Mouse (Mus musculus) c-Kit-positive CD71-positive TER-119-positive erythroid progenitor cells, embryonic 14.5 days (primary cell): ENCODE results near the gene Herpud1.
A peak's percentile ranks its signal among the peaks of the same experiment; 100 is the strongest.

ENCODE experiments used
- DNase-seq: peaks from one replicate; pipeline ENCODE4 v3.0.0-alpha.2; 2013; ENCODE audit warnings: low spot score

The Herpud1 gene

GRCm38 (mm10) chr8:94386214-94387026 is at the start of gene Herpud1:
Gene Herpud1 (plus strand): TSS chr8:94386438.
- DNase-seq = peak; percentile 95

DNA sequence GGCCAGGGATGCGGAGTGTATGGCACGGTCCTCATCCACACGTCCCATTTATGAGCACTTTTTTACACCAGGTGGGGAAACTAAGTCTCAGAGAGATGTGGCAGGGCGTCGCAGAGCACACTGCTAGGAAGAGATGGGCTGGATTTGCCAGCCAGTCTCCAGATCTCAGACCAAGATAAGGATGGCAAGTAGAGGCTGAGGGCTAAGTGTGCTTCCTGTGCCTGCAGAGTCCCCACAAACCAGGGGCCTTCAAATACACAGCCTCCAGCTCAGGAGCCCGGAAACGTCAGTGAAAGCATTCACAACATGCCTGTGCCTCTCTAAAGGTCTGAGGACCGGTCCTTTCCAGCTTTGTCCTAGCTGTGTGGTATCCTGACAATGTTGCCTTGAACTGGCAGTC is 48.7 kb upstream of the Herpud1 start:
- no peak for DNase-seq

- no peak for DNase-seq
Observed at GRCm38 (mm10) chr8:94340796-94341195, 45.4 kb upstream of the Herpud1 start.

DNA sequence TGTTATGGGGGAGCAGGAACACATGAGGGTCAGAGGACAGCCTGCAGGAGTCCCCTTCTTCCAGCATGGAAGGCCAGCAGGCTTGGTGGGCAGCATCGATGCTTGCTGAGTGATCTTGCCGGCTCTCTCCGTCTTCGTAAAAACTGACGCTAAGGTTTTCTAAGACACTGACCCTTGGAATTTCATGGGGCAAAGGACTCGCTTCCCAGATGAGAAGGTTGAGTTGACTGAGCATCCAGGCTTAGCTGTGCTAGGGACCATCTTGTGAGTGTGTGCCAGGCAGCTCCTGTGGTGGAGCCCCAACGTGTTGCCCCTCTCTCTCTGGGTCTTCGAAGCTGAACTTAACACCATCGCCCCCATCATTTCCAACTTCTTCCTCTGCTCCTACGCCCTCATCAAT is 43.5 kb upstream of the Herpud1 start:
- DNase-seq = no peak

GRCm38 (mm10) chr8:94343290-94343689 is 42.9 kb upstream of the Herpud1 start:
- peak; percentile 54 for DNase-seq

DNA sequence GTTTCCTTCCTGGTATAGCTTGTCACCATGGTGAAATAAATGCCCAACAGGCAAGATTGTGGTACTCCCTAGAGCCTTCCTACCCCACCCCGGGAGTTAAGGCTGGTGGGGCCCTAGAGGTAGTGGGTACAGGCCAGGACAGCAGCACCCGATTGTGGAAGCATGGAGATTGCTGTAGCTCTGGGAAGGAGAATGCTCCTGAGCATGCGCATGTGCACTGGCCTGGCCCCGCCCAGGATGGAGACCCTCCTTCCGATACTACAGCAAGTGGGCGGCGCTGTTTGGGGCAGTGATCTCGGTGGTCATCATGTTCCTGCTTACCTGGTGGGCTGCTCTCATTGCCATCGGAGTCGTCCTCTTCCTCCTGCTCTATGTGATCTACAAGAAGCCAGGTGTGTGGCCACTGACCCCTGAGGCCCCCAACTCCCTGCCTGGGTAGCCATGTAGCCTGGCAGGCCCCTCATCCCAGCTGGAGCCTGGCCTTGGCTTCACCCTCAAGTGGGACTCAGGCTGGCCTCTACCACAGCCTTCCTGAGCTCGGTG is 42.4 kb upstream of the Herpud1 start:
- DNase-seq = no peak

DNA sequence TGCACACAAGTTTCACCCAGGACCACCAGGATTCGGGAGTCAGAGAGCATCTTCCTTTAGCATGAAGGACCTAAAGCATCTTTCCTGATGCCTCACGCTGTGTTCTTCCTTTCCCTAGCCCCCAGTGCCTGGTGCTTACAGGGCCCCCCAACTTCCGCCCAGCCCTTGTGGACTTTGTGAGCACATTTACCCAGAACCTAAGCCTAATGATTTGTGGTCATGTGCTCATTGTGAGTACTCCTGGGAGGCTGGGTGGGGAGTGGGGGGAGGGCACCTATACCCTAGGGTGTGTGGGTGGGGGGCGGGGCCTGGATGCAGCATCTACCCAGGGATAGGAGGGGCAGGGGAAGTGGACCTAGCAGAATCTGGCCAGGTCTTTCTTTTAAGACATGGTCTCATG is 40.6 kb upstream of the Herpud1 start:
- no peak for DNase-seq

GRCm38 (mm10) chr8:94346264-94346663 is 40.0 kb upstream of the Herpud1 start:
- no peak for DNase-seq

DNA sequence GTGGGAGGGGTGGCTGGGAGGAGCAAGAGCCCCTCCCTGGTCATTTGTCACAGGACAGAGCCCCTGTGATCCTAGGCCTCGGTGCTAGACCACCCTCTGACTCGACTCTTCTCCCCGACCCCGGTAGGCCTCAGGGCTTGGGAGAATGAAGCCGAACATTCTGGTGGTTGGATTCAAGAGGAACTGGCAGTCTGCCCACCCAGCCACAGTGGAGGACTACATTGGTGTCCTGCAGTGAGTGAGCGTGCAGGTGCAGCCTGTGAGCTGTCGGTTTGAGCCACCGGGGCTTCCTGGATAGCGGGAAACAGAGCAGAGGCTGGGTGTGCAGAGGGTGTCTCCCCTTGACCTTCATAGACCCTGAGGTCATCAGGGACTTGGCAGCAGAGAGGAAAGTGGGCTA is 37.8 kb upstream of the Herpud1 start:
- DNase-seq = no peak

- no peak for DNase-seq
Observed at GRCm38 (mm10) chr8:94354069-94354531, 32.1 kb upstream of the Herpud1 start.

DNA sequence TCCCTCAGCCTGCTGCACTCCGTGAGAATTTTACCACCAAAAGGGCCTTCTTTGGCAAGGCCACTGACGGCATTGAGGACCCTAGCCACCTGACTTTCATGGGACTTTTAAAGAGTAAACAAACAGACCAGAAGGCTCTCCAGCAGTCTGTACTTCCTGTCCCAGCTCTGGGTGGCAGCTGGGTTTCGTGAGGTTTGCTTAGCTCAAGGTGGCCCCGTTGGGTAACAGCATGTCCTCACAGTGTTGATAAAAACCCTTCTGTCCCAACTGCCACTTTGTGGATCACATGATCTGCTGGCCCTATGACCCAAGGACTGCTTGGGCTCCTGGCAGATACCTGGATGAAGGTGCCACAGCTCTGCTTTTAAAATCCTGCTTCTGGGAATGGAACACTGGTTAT is 31.7 kb upstream of the Herpud1 start:
- DNase-seq = no peak

- DNase-seq = no peak
Observed at GRCm38 (mm10) chr8:94357220-94357619, 29.0 kb upstream of the Herpud1 start.

DNA sequence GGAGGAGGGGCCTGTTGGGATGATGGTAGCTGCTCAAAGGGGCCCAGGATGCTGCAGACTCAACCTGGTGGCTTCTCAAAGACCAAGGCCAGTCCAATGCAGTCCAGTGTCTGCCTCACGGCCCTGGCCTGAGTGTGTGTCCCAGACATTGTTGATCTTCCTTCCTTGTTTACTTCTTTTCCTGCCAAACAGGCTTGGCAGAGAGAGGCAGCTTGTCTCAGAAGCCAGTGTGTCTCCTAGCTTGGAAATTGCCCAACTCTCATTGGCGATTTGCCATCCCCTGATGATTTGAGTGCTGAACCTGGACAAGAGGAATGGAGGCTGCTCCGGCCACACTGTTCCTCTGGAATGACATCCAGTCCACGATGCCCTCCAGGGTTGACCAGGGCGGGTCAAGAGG is 27.7 kb upstream of the Herpud1 start:
- DNase-seq = no peak

GRCm38 (mm10) chr8:94361774-94362431 is 24.3 kb upstream of the Herpud1 start:
- DNase-seq = no peak

DNA sequence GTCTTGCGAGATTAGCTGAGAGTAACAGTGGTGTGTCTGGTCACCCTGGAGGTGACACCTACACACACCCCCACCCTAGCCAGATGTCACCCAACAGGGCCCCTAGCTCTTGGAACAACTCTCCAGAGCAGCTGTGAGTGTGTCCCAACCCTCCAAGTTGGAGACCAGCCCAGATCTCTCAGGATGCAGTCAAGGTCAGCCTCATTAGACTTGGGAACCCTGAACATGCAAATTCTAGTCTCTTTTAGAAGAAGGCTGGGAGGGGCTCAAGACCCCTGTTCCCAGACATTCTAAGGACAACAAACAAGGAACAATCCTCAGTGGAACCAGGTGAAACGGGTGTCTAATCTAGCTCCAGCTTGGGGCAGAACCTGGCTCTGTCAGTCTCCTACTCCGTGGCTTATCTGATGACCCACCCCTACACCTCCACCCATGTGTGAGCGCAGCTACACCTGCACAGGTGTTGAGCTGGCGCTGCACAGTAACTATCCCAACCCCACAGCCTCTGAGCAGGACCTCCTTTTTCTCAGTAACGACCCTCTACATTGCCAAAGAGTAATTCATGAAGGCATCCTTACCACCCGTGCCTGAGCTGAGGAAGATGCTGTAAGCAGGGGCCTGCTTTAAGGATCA is 23.5 kb upstream of the Herpud1 start:
- DNase-seq = no peak

DNA sequence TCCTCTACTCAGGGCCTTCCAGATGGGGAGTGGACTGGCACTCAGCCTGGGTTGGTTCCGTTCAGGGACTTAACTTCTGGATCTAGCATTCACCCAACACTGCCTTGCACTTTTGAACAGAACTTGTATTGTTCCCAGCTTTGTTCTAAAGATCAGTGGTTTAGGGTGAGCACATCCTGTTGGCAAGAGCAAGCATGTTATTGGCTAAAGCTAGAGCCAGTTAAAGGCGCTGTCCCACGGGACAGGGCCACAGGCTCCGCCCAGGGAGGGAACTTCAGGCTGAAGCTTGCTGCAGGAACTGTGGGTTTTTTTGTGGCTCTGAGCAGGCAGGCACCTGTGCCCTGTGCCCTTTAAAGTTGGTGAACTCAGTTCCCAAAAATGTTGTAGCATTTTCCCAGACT is 22.9 kb upstream of the Herpud1 start:
- DNase-seq = no peak

DNA sequence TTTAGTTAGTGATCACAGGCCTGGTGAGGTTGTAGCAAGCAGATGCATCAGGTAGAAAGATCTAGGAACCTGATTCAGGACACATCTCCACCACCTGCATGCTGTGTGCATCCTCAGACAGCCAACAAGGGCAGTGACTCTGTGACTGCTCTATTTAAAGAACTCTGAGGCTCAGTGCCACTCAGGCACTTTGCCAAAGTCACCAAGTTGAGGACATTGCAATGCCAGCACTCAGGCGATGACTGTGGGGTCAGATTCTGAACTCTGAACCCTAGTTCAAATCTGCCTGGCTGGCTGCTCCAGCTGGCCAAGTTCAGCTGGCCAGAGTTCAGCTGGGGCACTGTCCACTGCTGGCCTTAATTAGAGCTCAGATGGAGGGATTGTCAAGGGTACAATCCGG is 22.3 kb upstream of the Herpud1 start:
- no peak for DNase-seq

- no peak for DNase-seq
Observed at GRCm38 (mm10) chr8:94364686-94365312, 21.4 kb upstream of the Herpud1 start.

DNA sequence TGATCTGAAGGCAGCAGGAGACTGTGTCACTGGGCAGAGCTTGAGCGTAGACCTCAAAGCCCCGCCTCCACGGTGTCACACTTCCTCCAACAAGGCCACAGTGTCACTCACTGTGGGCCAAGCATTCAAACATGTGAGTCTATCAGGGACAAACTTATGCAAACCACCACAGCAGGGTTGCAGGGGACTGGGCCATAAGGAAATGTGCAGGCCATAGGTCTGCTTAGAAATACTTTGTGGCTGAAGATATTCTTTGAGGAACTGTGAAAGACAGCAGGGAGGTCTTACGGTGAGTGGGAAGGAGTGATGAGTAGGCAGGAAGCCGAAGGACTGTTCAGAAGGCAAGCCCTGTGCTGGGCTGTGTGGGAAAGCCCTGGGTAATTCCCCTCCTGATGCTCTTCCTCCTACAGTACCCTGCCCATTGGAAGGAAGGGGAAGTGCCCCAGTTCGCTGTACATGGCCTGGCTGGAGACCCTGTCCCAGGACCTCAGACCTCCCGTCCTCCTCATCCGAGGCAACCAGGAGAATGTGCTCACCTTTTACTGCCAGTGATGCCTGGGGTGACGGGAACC is 20.7 kb upstream of the Herpud1 start:
- DNase-seq = no peak

DNA sequence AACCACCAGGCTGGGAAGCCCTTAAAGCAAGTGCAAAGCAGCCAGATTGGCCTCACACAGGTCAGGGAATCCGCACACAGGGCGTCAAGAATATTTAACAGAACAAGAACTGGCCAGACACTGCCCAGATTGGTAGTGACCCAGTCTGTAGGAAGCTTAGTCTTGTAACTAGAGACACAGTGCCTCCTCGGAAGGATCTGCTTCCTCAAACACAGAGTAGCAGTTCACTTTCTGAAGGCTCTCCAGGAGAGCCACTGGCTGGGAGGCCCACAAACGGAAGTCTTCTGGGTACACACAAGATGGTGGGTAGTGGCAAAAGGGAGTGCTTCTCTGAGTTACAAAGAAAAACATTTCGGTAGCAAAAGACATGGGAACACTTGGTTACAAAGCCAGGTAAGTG is 15.4 kb upstream of the Herpud1 start:
- DNase-seq = no peak

DNA sequence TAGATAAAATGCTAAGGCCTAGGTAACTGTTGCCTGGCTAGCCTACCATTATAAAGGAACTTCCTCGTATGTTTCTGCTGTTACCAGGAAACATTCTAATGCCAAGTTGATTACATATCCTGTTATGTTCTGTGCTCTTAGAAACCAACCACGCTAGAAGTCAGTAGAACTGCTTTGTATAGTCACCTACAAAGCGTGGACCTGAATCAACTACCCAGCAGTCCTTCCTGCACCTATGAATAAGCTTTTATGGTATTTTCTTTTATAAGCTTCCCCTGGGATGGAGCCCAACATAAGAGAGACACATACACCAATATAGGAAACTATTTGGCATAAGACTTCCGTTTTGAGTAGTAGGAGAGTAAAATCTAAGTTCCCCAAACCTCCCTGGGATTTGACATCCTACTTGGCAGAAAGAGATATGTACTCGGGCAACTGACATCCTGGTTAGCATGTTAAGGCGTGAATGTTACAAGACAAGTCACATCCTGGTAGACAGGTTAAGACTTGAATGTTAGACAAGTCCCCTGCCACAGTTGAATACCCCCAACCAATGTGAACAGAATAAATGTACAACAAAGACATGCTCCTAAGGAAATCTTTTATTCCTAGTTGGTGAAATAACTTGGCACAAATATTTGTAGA is 13.2 kb upstream of the Herpud1 start:
- no peak for DNase-seq
